Mouse (Mus musculus): ENCODE results near the gene Ntf5.

GRCm38 (mm10) chr7:45369022-45369745, 44.3 kb upstream of the Ntf5 start:
- TF ChIP-seq CTCF (conservative IDR thresholded peaks at IDR 0.05; ENCODE audit: low read length) = no peak
- TF ChIP-seq POU5F1 (IDR thresholded peaks at IDR 0.05; ENCODE audit: borderline replicate concordance, low read length) = no peak
- no peak for TF ChIP-seq NANOG (IDR thresholded peaks at IDR 0.05; ENCODE audit: borderline replicate concordance, low read length)
